Mouse (Mus musculus) embryonic facial prominence, embryonic 11.5 days (tissue): ENCODE measurements around the gene Nop10. TPM values are rescaled to one million over a fixed set of nuclear protein-coding genes. Genes with fewer than 3 reads are reported as not detected.
A peak's percentile ranks its signal among the peaks of the same experiment; 100 is the strongest.

Experiments used
- ATAC-seq: fragments of 200-750 bp; cut with Nextera tagmentation; replicated peaks from 2 replicates; pipeline ENCODE4 v1.8.0; 2017; ENCODE audit warnings: low read depth; ENCODE audit not compliant: insufficient number of reproducible peaks, low FRiP score, low TSS enrichment
- DNase-seq: peaks from one replicate; pipeline ENCODE4 v3.0.0-alpha.2; 2015; ENCODE audit warnings: low spot score
- H3K27ac ChIP-seq: fragments of 300-500 bp; sonication (generic); replicated peaks from 2 replicates; pipeline ENCODE4 v1.5.1; 2014; ENCODE audit warnings: mild to moderate bottlenecking, low read depth, low read length, control low read depth
- H3K27me3 ChIP-seq: fragments of 300-500 bp; sonication (generic); 2 replicates; pipeline ENCODE4 v1.6.1; 2014; ENCODE audit warnings: mild to moderate bottlenecking, low read length, moderate library complexity, mixed read lengths; ENCODE audit not compliant: control insufficient read depth, insufficient read depth
- H3K36me3 ChIP-seq: fragments of 300-500 bp; sonication (generic); replicated peaks from 2 replicates; pipeline ENCODE4 v1.6.1; 2014; ENCODE audit warnings: low read depth, mild to moderate bottlenecking, low read length, moderate library complexity, mixed read lengths; ENCODE audit not compliant: control insufficient read depth, insufficient read depth
- H3K4me1 ChIP-seq: fragments of 300-500 bp; sonication (generic); 2 replicates; pipeline ENCODE4 v1.6.1; 2014; ENCODE audit warnings: low read length, mixed read lengths; ENCODE audit not compliant: control insufficient read depth, insufficient read depth
- H3K4me2 ChIP-seq: fragments of 300-500 bp; sonication (generic); 2 replicates; pipeline ENCODE4 v1.6.1; 2014; ENCODE audit warnings: low read depth, mild to moderate bottlenecking, control low read depth, low read length, moderate library complexity
- H3K4me3 ChIP-seq: fragments of 300-500 bp; sonication (generic); 2 replicates; pipeline ENCODE4 v1.5.1; 2014; ENCODE audit warnings: low read depth, low read length, control low read depth
- H3K9ac ChIP-seq: fragments of 300-500 bp; sonication (generic); replicated peaks from 2 replicates; pipeline ENCODE4 v1.6.1; 2014; ENCODE audit warnings: mild to moderate bottlenecking, control low read depth, low read length
- H3K9me3 ChIP-seq: fragments of 300-500 bp; sonication (generic); replicated peaks from 2 replicates; pipeline ENCODE4 v1.6.1; 2016; ENCODE audit warnings: mild to moderate bottlenecking, low read length, inconsistent platforms, mixed read lengths; ENCODE audit not compliant: control insufficient read depth
- WGBS: fragments of 180-500 bp; shearing (Covaris S2); extraction: QIAGEN DNeasy Blood & Tissue Kit; methylation state at CpG from one replicate; pipeline ENCODE4 v1.1.7; 2014; 5-methylcytosine and 5-hydroxymethylcytosine counted together
- polyA plus RNA-seq: library from polyadenylated mRNA; unstranded; fragments of >200 nt; fragmentation: Nextera tagmentation; extraction: Ambion mirVana; gene quantifications from 2 replicates; pipeline ENCODE4 v1.2.1, GENCODE M21; 2014

Nop10 gene
- polyA plus RNA-seq, 1 experiment from 2014 or later, result 181 TPM

DNA sequence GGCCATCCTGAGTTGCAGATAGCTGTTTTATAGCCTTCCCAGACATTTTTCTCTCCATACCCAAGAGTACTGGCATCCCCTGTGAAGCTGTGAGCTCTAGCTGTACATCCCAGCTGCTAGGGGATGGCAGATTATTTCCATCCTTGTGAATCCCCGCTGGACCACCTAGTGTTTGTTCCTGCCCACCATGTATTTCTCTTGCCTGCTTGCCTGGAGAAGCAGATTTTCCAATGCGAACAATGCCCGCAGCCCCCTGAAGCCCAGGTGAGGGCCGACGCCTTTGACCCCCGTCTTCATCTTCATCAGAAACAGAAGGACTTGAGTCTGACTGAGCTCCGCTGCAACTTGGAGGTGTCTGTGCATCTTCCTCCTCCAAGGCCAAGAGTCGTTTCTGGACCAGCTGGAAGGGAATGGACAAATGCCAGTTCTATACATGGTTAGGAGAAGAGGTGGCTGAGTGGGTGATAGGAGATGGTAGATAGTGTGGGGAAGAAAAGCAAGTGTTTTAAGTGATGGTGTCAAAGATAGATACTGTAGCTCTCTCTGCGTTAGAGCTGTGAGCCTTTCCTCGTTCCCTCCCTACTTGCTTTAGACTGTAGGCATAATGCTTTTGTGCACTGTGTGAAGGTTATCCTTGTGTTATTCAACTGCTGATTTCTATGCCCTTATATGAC is 11.8 kb upstream of the Nop10 start:
- WGBS, result 89% methylated on average over 10 of the region's 10 CpGs
- Histone ChIP-seq H3K4me3 (no peak overlapping the region), H3K27me3 (no peaks in the 10 kb centered on the region), H3K9ac (no peak overlapping the region), H3K4me1 (no peaks in the 10 kb centered on the region), H3K9me3 (no peaks in the 10 kb centered on the region), H3K36me3 (no peaks in the 10 kb centered on the region), H3K27ac (no peak overlapping the region), H3K4me2 (no peak overlapping the region)
- ATAC-seq, result no peak
- no peak for DNase-seq

DNA sequence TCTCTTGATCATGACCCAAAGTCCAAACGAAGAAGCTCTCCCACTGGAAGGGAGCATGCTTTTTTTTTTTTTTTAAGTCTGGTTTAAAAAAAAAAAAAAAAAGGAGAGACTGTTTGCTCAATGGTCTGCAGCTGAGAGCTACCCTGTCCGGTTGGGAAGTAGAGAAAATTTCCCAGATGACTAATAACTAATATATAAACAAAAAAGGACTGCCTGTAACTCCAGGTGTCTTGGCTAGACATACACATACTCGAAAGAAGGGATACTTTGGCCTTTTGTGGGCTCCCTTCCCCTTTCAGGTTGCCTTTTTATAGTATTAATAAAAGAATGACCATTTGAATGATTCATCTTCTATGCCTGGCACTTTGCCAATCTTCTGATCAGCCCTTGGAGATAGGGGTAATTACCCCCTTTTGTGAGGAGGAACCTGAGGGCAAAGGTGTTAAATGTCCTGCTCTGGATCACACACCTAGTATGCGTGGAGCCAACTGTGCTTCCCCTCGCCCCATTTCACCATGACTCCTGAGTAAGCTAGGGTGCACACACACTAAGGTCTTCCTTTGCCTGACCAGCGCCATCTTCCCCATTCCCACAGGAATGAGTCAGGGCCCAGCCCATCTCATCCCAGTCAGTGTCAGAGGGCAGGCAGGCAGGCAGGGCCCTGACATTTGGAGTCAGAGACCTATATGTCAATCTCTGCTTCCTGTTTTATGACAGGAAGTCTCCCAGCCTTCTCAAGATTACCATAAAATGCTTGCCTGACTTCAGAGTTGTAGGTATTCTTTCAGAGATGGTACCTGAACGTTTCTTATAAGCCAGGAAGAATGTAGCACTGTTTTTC is 6.8 kb upstream of the Nop10 start:
- no peak overlapping the region for H3K4me2 ChIP-seq
- DNase-seq (no peak), ATAC-seq (no peak)
- H3K27ac ChIP-seq, result no peak overlapping the region
- no peaks in the 10 kb centered on the region for H3K27me3 ChIP-seq
- no peaks in the 10 kb centered on the region for H3K4me1 ChIP-seq
- no peaks in the 10 kb centered on the region for H3K9me3 ChIP-seq
- 72% methylated on average over 7 of the region's 7 CpGs for WGBS
- H3K4me3 ChIP-seq, result no peak overlapping the region
- no peaks in the 10 kb centered on the region for H3K36me3 ChIP-seq
- no peak overlapping the region for H3K9ac ChIP-seq

DNA sequence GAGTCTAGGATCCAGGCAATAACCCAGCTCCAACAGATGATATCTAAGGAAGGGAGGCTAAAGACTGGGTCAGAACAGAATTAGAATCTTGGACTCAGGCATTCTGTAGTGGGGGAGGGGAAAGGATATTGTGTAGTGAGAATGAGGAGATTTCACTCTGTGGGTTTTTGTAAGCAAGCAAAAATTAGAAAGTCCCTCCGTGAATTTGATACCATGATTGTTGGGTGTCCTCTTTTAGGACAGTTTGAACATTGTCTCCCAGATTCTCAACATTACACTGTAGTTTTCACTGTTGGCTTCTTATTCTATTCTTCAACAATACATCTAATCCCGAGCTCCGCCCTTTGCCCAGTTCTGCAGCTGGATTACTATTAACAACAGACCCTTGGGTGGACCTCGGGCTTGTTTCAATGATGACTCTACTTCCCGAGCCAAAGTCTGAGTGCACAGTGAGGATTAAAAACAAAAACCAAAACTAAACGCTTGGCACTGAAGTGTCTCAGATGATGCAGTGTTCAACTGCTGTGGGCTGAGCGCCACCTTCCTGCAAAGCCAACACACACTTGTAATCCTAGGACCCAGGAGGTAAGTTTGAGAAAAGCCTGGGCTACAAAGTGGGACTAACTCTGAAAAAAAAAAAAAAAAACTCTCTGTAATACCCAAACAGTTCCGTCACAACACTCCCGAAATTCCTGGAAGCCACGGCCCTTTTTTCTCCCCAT is 2.3 kb upstream of the Nop10 start, which contains the start of gene Nutm1:
Gene Nutm1, minus strand, starts transcription at position 51 of the 722 bp plus-strand sequence.
- no peak within 1 kb of the TSS for H3K4me2 ChIP-seq

DNA sequence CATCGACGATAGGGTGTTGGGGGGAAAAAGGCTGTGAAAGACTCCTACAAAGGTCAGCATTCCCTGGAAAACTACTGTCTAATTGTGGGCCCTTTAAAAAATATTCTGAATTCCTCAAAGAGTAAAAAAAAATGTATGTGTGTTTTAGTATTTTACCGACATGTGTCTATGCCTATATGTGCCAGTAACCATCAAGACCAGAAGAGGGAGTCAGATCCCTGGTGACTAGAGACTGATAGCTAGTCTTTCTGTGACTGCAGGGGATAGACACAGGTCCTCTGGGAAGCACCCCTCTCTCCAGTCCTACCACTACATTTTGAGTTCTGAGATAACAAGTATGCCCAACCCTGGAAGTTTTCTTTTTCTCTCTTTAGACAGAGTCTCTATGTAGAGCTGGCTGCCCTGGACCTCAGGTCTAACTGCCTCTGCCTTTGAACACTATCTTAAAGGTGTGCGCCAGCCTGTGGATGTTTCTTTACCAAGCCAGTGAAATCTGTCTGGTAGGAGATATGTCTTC is 1.1 kb downstream of the Nop10 start:
- ATAC-seq, result no peak
- H3K9ac ChIP-seq, result no peak overlapping the region; the same call in 1 of the 2 replicates
- peak overlapping the region; percentile 63 for H3K4me2 ChIP-seq
- H3K4me1 ChIP-seq, result no peaks in the 10 kb centered on the region
- WGBS, result 32% methylated on average over 4 of the region's 4 CpGs
- peak overlapping the region; percentile 61 for H3K4me3 ChIP-seq
- no peaks in the 10 kb centered on the region for H3K36me3 ChIP-seq
- no peak overlapping the region for H3K27ac ChIP-seq
- H3K27me3 ChIP-seq, result no peaks in the 10 kb centered on the region
- H3K9me3 ChIP-seq, result no peaks in the 10 kb centered on the region
- DNase-seq, result no peak

More for the DNA sequence above, 2.3 kb upstream of the Nop10 start, which contains the start of gene Nutm1:
- ATAC-seq (no peak), DNase-seq (no peak)
- H3K9me3 ChIP-seq, result no peaks in the 10 kb centered on the region
- H3K36me3 ChIP-seq, result no peaks in the 10 kb centered on the region
- no peak within 1 kb of the TSS for H3K4me3 ChIP-seq
- no peak within 1 kb of the TSS for H3K27ac ChIP-seq
- WGBS, result 69% methylated on average over 10 of the region's 10 CpGs
- H3K27me3 ChIP-seq, result no peaks in the 10 kb centered on the region
- H3K9ac ChIP-seq, result no peak within 1 kb of the TSS
- no peaks in the 10 kb centered on the region for H3K4me1 ChIP-seq

DNA sequence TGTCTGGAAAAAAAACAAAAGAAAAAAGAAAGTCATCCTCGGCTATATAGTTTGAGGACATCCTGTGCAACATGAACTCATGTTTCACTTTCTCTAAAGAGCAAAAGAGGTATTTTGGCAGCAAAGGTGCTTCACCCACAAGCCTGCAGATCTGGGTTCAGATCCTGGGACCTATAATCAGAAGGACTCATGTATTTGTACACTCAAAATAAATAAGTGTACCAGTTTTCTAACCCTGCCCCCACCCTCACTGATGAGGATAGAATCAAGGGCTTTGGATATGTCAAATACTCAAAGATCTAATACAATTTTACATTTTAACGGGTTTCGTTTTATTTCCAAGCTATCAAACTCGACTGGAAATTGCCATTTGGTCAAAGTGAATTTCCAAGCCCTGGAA is 2.6 kb downstream of the Nop10 start:
- Histone ChIP-seq H3K27ac (no peak overlapping the region), H3K36me3 (no peaks in the 10 kb centered on the region), H3K4me3 (no peak overlapping the region), H3K4me2 (no peak overlapping the region), H3K27me3 (no peaks in the 10 kb centered on the region), H3K9ac (no peak overlapping the region), H3K4me1 (no peaks in the 10 kb centered on the region), H3K9me3 (no peaks in the 10 kb centered on the region)
- WGBS, result 79% methylated on average over 4 of the region's 4 CpGs
- ATAC-seq, result no peak
- DNase-seq, result no peak

- Histone ChIP-seq H3K9ac (peak within 1 kb of the TSS; percentile 79), H3K4me3 (peak within 1 kb of the TSS; percentile 77), H3K9me3 (no peaks in the 10 kb centered on the region), H3K27me3 (no peaks in the 10 kb centered on the region), H3K4me1 (no peaks in the 10 kb centered on the region), H3K4me2 (peak within 1 kb of the TSS; percentile 82), H3K27ac (peak within 1 kb of the TSS; percentile 73), H3K36me3 (no peaks in the 10 kb centered on the region)
- ATAC-seq (peak; percentile 95), DNase-seq (peak; percentile 92)
- WGBS, result under 1% methylated on average over 84 of the region's 85 CpGs
These were observed 3.9 kb downstream of the Nop10 start, which contains the start of gene Slc12a6 for GRCm38 (mm10) chr2:112265448-112266241. Gene Slc12a6, plus strand, starts transcription at chr2:112265825.

DNA sequence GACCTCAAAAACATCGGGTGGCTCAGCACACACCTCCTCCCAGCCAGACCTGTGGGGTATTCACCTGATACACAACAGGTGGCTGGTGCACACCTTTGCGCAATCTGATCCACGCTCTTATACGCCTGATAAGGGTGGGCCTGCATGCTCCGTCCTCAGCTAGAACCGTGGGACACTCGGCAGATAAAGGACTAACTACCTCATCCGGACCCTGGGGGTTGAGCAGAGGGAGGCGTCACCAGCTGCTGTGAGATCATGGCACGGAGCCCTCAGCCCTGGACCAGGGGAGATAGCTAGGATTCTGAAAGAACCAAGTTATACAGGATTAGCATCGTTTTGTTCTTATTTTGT is 4.5 kb downstream of the Nop10 start, which contains the start of gene Gm21985:
Gene Gm21985, plus strand, starts transcription at position 73 of the 351 bp plus-strand sequence.
- Histone ChIP-seq H3K36me3 (no peaks in the 10 kb centered on the region), H3K4me3 (peak within 1 kb of the TSS; percentile 77), H3K4me1 (no peaks in the 10 kb centered on the region), H3K27ac (peak within 1 kb of the TSS; percentile 73), H3K9ac (peak within 1 kb of the TSS; percentile 79), H3K9me3 (no peaks in the 10 kb centered on the region), H3K27me3 (no peaks in the 10 kb centered on the region), H3K4me2 (peak within 1 kb of the TSS; percentile 82)
- ATAC-seq, result peak; percentile 34
- 3% methylated on average over 11 of the region's 11 CpGs for WGBS
- DNase-seq, result no peak
